Mouse (Mus musculus): ENCODE results near the gene Alcam. TPM values are rescaled to one million over a fixed set of nuclear protein-coding genes. Genes with fewer than 3 reads are reported as not detected.
A peak's percentile ranks its signal among the peaks of the same experiment; 100 is the strongest.

The Alcam gene
- polyA plus RNA-seq, 1 experiment from 2014 or later = 55.8 TPM

GRCm38 (mm10) chr16:52295535-52295934 is 158.3 kb downstream of the Alcam start:
- Histone ChIP-seq H3K4me2 (no peak overlapping the region), H3K4me1 (no peaks in the 10 kb centered on the region), H3K4me3 (replicated peaks) (no peak overlapping the region), H3K9me3 (replicated peaks) (no peaks in the 10 kb centered on the region), H3K36me3 (peaks cover 31% of the 10 kb centered on the region), H3K27ac (no peak overlapping the region), H3K9ac (no peak overlapping the region), H3K27me3 (no peaks in the 10 kb centered on the region)
- no peak for ATAC-seq (replicated peaks; ENCODE audit: low FRiP score)

- Histone ChIP-seq H3K4me3 (replicated peaks) (no peak overlapping the region), H3K9me3 (replicated peaks) (no peaks in the 10 kb centered on the region), H3K4me1 (no peaks in the 10 kb centered on the region), H3K27ac (no peak overlapping the region), H3K27me3 (no peaks in the 10 kb centered on the region), H3K4me2 (no peak overlapping the region), H3K36me3 (peaks cover 56% of the 10 kb centered on the region), H3K9ac (no peak overlapping the region)
- no peak for ATAC-seq (replicated peaks; ENCODE audit: low FRiP score)
- WGBS = 91% methylated on average over 3 of the region's 3 CpGs
Observed at GRCm38 (mm10) chr16:52292440-52293048, 161.3 kb downstream of the Alcam start.

- Histone ChIP-seq H3K4me2 (no peak overlapping the region), H3K9ac (no peak overlapping the region), H3K36me3 (peaks cover 12% of the 10 kb centered on the region; the same call in 1 of the 2 replicates), H3K27ac (no peak overlapping the region), H3K9me3 (replicated peaks) (no peaks in the 10 kb centered on the region), H3K4me3 (replicated peaks) (no peak overlapping the region), H3K27me3 (no peaks in the 10 kb centered on the region), H3K4me1 (no peaks in the 10 kb centered on the region)
- WGBS = 83% methylated on average over 2 of the region's 2 CpGs
- no peak for ATAC-seq (replicated peaks; ENCODE audit: low FRiP score)
Observed at GRCm38 (mm10) chr16:52280186-52280585, 173.7 kb downstream of the Alcam start.

- Histone ChIP-seq H3K4me1 (no peaks in the 10 kb centered on the region), H3K9ac (no peak overlapping the region), H3K4me2 (no peak overlapping the region), H3K4me3 (replicated peaks) (no peak overlapping the region), H3K27ac (no peak overlapping the region), H3K27me3 (no peaks in the 10 kb centered on the region), H3K9me3 (replicated peaks) (no peaks in the 10 kb centered on the region), H3K36me3 (peaks cover 26% of the 10 kb centered on the region)
- no peak for ATAC-seq (replicated peaks; ENCODE audit: low FRiP score)
- WGBS = 88% methylated on average over 4 of the region's 4 CpGs
Observed at GRCm38 (mm10) chr16:52265066-52265465, 188.8 kb downstream of the Alcam start.

- no peaks in the 10 kb centered on the region for H3K9me3 ChIP-seq (replicated peaks)
- peaks cover 30% of the 10 kb centered on the region; the same call in 1 of the 2 replicates for H3K36me3 ChIP-seq
- no peak overlapping the region for H3K4me3 ChIP-seq (replicated peaks)
- no peak overlapping the region for H3K4me2 ChIP-seq
- no peaks in the 10 kb centered on the region for H3K4me1 ChIP-seq
- H3K9ac ChIP-seq = no peak overlapping the region
- no peak for ATAC-seq (replicated peaks; ENCODE audit: low FRiP score)
- no peaks in the 10 kb centered on the region for H3K27me3 ChIP-seq
- no peak overlapping the region for H3K27ac ChIP-seq
Observed at GRCm38 (mm10) chr16:52263751-52264150, 190.1 kb downstream of the Alcam start.

- Histone ChIP-seq H3K4me2 (no peak overlapping the region), H3K9me3 (replicated peaks) (no peaks in the 10 kb centered on the region), H3K9ac (no peak overlapping the region), H3K4me1 (no peaks in the 10 kb centered on the region), H3K4me3 (replicated peaks) (no peak overlapping the region), H3K27ac (peak overlapping the region; percentile 23; the same call in 1 of the 2 replicates), H3K27me3 (no peaks in the 10 kb centered on the region), H3K36me3 (peaks cover 26% of the 10 kb centered on the region; the same call in 1 of the 2 replicates)
- 58% methylated on average over 1 of the region's 1 CpGs for WGBS
- ATAC-seq (replicated peaks; ENCODE audit: low FRiP score) = no peak; the same call in 1 of the 2 replicates
Observed at GRCm38 (mm10) chr16:52262582-52262981, 191.3 kb downstream of the Alcam start.

GRCm38 (mm10) chr16:52261755-52262154 is 192.1 kb downstream of the Alcam start:
- Histone ChIP-seq H3K27me3 (no peaks in the 10 kb centered on the region), H3K9ac (no peak overlapping the region), H3K27ac (no peak overlapping the region), H3K4me2 (no peak overlapping the region), H3K9me3 (replicated peaks) (no peaks in the 10 kb centered on the region), H3K36me3 (peaks cover 18% of the 10 kb centered on the region; the same call in 1 of the 2 replicates), H3K4me1 (no peaks in the 10 kb centered on the region), H3K4me3 (replicated peaks) (no peak overlapping the region)
- ATAC-seq (replicated peaks; ENCODE audit: low FRiP score) = peak; percentile 43; the same call in 1 of the 2 replicates
- WGBS = 76% methylated on average over 1 of the region's 1 CpGs

- Histone ChIP-seq H3K27me3 (no peaks in the 10 kb centered on the region), H3K9me3 (replicated peaks) (no peaks in the 10 kb centered on the region), H3K4me1 (no peaks in the 10 kb centered on the region), H3K4me3 (replicated peaks) (no peak overlapping the region), H3K9ac (no peak overlapping the region), H3K27ac (no peak overlapping the region), H3K36me3 (peaks cover 22% of the 10 kb centered on the region), H3K4me2 (no peak overlapping the region)
- ATAC-seq (replicated peaks; ENCODE audit: low FRiP score) = no peak
- WGBS = 92% methylated on average over 4 of the region's 4 CpGs
Observed at GRCm38 (mm10) chr16:52250935-52251334, 202.9 kb downstream of the Alcam start.

- H3K27ac ChIP-seq = no peak overlapping the region
- no peaks in the 10 kb centered on the region for H3K27me3 ChIP-seq
- H3K4me1 ChIP-seq = no peaks in the 10 kb centered on the region
- no peak overlapping the region for H3K4me3 ChIP-seq (replicated peaks)
- no peak overlapping the region for H3K9ac ChIP-seq
- H3K4me2 ChIP-seq = no peak overlapping the region
- no peaks in the 10 kb centered on the region for H3K9me3 ChIP-seq (replicated peaks)
- 91% methylated on average over 4 of the region's 4 CpGs for WGBS
- ATAC-seq (replicated peaks; ENCODE audit: low FRiP score) = no peak
- H3K36me3 ChIP-seq = peaks cover 22% of the 10 kb centered on the region
Observed at GRCm38 (mm10) chr16:52250196-52250595, 203.7 kb downstream of the Alcam start.

GRCm38 (mm10) chr16:52243421-52243973 is 210.4 kb downstream of the Alcam start:
- Histone ChIP-seq H3K36me3 (no peaks in the 10 kb centered on the region), H3K27me3 (no peaks in the 10 kb centered on the region), H3K4me3 (replicated peaks) (no peak overlapping the region), H3K9ac (no peak overlapping the region), H3K4me2 (no peak overlapping the region), H3K27ac (no peak overlapping the region), H3K9me3 (replicated peaks) (no peaks in the 10 kb centered on the region), H3K4me1 (no peaks in the 10 kb centered on the region)
- 75% methylated on average over 4 of the region's 4 CpGs for WGBS
- 0 out of 2 replicates have a peak, but pooled peaks have one; percentile 19 for ATAC-seq (replicated peaks; ENCODE audit: low FRiP score)

GRCm38 (mm10) chr16:52242144-52242543 is 211.7 kb downstream of the Alcam start:
- 76% methylated on average over 2 of the region's 2 CpGs for WGBS
- no peaks in the 10 kb centered on the region for H3K4me1 ChIP-seq
- H3K27ac ChIP-seq = peak overlapping the region; percentile 54; the same call in 1 of the 2 replicates
- no peaks in the 10 kb centered on the region for H3K36me3 ChIP-seq
- ATAC-seq (replicated peaks; ENCODE audit: low FRiP score) = peak; percentile 92
- H3K4me2 ChIP-seq = no peak overlapping the region
- no peaks in the 10 kb centered on the region for H3K9me3 ChIP-seq (replicated peaks)
- H3K9ac ChIP-seq = no peak overlapping the region
- H3K4me3 ChIP-seq (replicated peaks) = no peak overlapping the region
- no peaks in the 10 kb centered on the region for H3K27me3 ChIP-seq

- WGBS = 62% methylated on average over 2 of the region's 2 CpGs
- Histone ChIP-seq H3K27ac (no peak overlapping the region), H3K4me3 (replicated peaks) (no peak overlapping the region), H3K9me3 (replicated peaks) (no peaks in the 10 kb centered on the region), H3K4me2 (no peak overlapping the region), H3K27me3 (no peaks in the 10 kb centered on the region), H3K4me1 (no peaks in the 10 kb centered on the region), H3K36me3 (no peaks in the 10 kb centered on the region), H3K9ac (no peak overlapping the region)
- ATAC-seq (replicated peaks; ENCODE audit: low FRiP score) = no peak
Observed at GRCm38 (mm10) chr16:52229930-52230329, 223.9 kb downstream of the Alcam start.

- H3K9me3 ChIP-seq (replicated peaks) = no peaks in the 10 kb centered on the region
- 64% methylated on average over 7 of the region's 7 CpGs for WGBS
- H3K27me3 ChIP-seq = no peaks in the 10 kb centered on the region
- H3K4me2 ChIP-seq = no peak overlapping the region
- no peak overlapping the region for H3K4me3 ChIP-seq (replicated peaks)
- ATAC-seq (replicated peaks; ENCODE audit: low FRiP score) = no peak
- no peak overlapping the region for H3K9ac ChIP-seq
- H3K27ac ChIP-seq = no peak overlapping the region
- no peaks in the 10 kb centered on the region for H3K36me3 ChIP-seq
- H3K4me1 ChIP-seq = no peaks in the 10 kb centered on the region
Observed at GRCm38 (mm10) chr16:52229446-52229845, 224.4 kb downstream of the Alcam start.
